Mouse (Mus musculus): ENCODE data around the gene Gm13088.
"Not testable (repeated sequence)": the region's sequence is repeated elsewhere in the genome, so short reads cannot be mapped to it uniquely, and the experiment has no call there.

Gm13088 gene

GRCm38 (mm10) chr4:143657146-143657545 is at the start of gene Gm13088:
TSS of gene Gm13088 (minus strand) at chr4:143657246.
- DNase-seq (ENCODE audit: low read depth, low spot score), result not testable (repeated sequence)

- no peak for DNase-seq (ENCODE audit: low read depth, low spot score)
Measured at GRCm38 (mm10) chr4:143702611-143703010, 45.6 kb upstream of the Gm13088 start, which contains the start of gene Gm13089. TSS of gene Gm13089 (minus strand) at chr4:143702711.

GRCm38 (mm10) chr4:143618101-143618500 is 38.9 kb downstream of the Gm13088 start:
- DNase-seq (ENCODE audit: low read depth, low spot score), result not testable (repeated sequence)

- not testable (repeated sequence) for DNase-seq (ENCODE audit: low read depth, low spot score)
Measured at GRCm38 (mm10) chr4:143614703-143615102, 42.3 kb downstream of the Gm13088 start, which contains the start of gene Gm13083. TSS of gene Gm13083 (plus strand) at chr4:143615003.

- DNase-seq (ENCODE audit: low read depth, low spot score), result not testable (repeated sequence)
Measured at GRCm38 (mm10) chr4:143611927-143612326, 45.1 kb downstream of the Gm13088 start.
